Mouse (Mus musculus) midbrain, embryonic 16.5 days (tissue): Measurements from ENCODE around the gene Fggy. TPM values are rescaled to one million over a fixed set of nuclear protein-coding genes. Genes with fewer than 3 reads are reported as not detected.

ENCODE experiments used
- ATAC-seq: fragments of 200-750 bp; cut with Nextera tagmentation; 2 replicates; pipeline ENCODE4 v1.8.0; 2017; ENCODE audit warnings: moderate TSS enrichment
- H3K27ac ChIP-seq: fragments of 300-500 bp; sonication (generic); 2 replicates; pipeline ENCODE4 v1.5.1; 2014; ENCODE audit warnings: mild to moderate bottlenecking, low read length, mixed read lengths
- H3K27me3 ChIP-seq: fragments of 300-500 bp; sonication (generic); 2 replicates; pipeline ENCODE4 v1.6.1; 2014; ENCODE audit warnings: low read depth, low read length, mixed read lengths; ENCODE audit not compliant: control insufficient read depth, insufficient read depth
- H3K36me3 ChIP-seq: fragments of 300-500 bp; sonication (generic); 2 replicates; pipeline ENCODE4 v1.6.1; 2014; ENCODE audit warnings: mild to moderate bottlenecking, low read length, moderate library complexity, mixed read lengths; ENCODE audit not compliant: control insufficient read depth, insufficient read depth
- H3K4me1 ChIP-seq: fragments of 300-500 bp; sonication (generic); 2 replicates; pipeline ENCODE4 v1.6.1; 2014; ENCODE audit warnings: mild to moderate bottlenecking, low read length, mixed read lengths; ENCODE audit not compliant: control insufficient read depth, insufficient read depth
- H3K4me2 ChIP-seq: fragments of 300-500 bp; sonication (generic); 2 replicates; pipeline ENCODE4 v1.6.1; 2014; ENCODE audit warnings: mild to moderate bottlenecking, low read length, mixed read lengths
- H3K4me3 ChIP-seq: fragments of 300-500 bp; sonication (generic); 2 replicates; pipeline ENCODE4 v1.5.1; 2014; ENCODE audit warnings: low read depth, mild to moderate bottlenecking, low read length, moderate library complexity, mixed read lengths
- H3K9ac ChIP-seq: fragments of 300-500 bp; sonication (generic); 2 replicates; pipeline ENCODE4 v1.6.1; 2014; ENCODE audit warnings: low read depth, low read length, mixed read lengths
- H3K9me3 ChIP-seq: fragments of 300-500 bp; sonication (generic); replicated peaks from 2 replicates; pipeline ENCODE4 v1.6.1; 2014; ENCODE audit warnings: mild to moderate bottlenecking, low read length, mixed read lengths; ENCODE audit not compliant: control insufficient read depth, poor library complexity, severe bottlenecking
- WGBS: fragments of 180-500 bp; shearing (Covaris S2); extraction: QIAGEN DNeasy Blood & Tissue Kit; methylation state at CpG from one replicate; pipeline ENCODE4 v1.1.7; 2014; 5-methylcytosine and 5-hydroxymethylcytosine counted together
- polyA plus RNA-seq: library from polyadenylated mRNA; unstranded; fragments of >200 nt; fragmentation: Nextera tagmentation; extraction: Ambion mirVana; gene quantifications from 2 replicates; pipeline ENCODE4 v1.2.1, GENCODE M21; 2015

The Fggy gene
- polyA plus RNA-seq, 1 experiment from 2014 or later, result 5.9 TPM

DNA sequence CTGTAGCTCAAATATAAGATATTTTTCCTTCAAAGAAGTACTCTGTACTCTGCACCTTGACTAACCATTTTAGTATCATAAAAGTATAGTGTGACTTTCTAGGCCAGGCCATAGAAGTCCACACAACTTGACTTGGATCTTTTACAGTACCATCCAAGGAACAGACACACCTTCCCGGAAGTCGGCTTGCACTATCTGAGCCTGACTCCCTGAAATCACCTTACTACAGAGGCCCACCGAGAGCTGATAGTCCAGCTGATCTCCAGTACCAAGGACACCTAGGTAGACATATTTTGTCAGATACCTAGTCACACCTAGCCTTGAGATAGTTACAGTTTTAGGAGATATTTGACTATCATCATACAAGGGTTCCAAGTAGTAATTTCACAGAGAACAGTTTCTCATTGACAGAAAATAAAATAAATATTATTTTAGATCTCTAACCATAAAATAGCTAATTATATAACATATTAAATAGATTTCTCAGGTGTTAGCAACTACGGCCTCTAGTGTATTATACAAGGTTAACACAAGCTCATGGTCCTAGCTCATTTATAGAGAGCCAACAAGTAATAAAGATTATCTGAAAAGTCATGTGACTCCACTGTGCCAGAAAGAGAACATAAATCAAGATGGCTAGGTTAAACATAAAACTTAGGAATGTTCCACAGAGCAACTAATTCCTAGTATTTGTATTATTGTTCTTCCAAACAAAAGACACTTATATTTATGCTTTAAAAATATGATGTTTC lies 15.1 kb upstream of the Fggy start:
- no peak for ATAC-seq
- WGBS, result 97% methylated on average over 4 of the region's 4 CpGs

GRCm38 (mm10) chr4:95543529-95543928 lies 13.8 kb upstream of the Fggy start:
- Histone ChIP-seq H3K9me3 (no peaks in the 10 kb centered on the region), H3K9ac (no peak overlapping the region), H3K27ac (no peak overlapping the region), H3K4me1 (no peaks in the 10 kb centered on the region), H3K27me3 (no peaks in the 10 kb centered on the region), H3K36me3 (no peaks in the 10 kb centered on the region), H3K4me3 (no peak overlapping the region), H3K4me2 (no peak overlapping the region)
- WGBS, result 89% methylated on average over 4 of the region's 4 CpGs
- ATAC-seq, result no peak

More for the DNA sequence above, 15.1 kb upstream of the Fggy start:
- H3K9ac ChIP-seq, result no peak overlapping the region
- no peaks in the 10 kb centered on the region for H3K4me1 ChIP-seq
- H3K4me3 ChIP-seq, result no peak overlapping the region
- no peaks in the 10 kb centered on the region for H3K27me3 ChIP-seq
- H3K4me2 ChIP-seq, result no peak overlapping the region
- no peak overlapping the region for H3K27ac ChIP-seq
- no peaks in the 10 kb centered on the region for H3K9me3 ChIP-seq
- no peaks in the 10 kb centered on the region for H3K36me3 ChIP-seq

DNA sequence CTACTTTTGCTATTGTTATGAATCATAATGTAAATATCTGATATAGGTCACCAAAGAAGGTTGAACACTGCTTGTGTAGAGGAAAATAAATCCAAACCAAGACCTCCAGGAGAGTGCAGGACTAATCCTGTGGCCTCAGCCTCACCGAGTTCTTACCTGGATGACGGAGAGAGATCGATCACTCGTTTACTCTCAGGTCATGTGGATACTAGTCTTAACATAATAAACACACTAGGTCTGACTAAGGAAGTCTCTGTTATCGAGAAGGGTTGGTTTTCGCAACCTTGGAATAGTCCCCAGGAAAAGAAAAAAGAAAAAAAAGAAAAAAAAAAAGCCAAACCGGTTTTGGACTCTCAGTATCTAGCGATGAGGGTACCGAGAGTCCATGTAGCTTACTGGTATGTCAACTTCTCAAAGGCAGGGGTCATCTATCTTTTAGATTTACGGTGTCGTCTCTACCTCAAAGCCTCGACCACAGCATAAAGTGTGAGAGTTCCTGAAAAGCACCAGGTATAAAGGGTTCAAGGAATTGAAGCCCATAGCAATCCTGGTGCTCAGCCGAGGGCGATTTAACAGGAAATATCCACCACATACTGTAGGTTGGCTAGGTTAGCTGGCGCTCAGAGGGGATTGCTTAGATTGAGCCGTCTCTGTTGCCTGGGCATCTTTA lies 509 bp upstream of the Fggy start:
- peak; percentile 12; the same call in 1 of the 2 replicates for ATAC-seq

DNA sequence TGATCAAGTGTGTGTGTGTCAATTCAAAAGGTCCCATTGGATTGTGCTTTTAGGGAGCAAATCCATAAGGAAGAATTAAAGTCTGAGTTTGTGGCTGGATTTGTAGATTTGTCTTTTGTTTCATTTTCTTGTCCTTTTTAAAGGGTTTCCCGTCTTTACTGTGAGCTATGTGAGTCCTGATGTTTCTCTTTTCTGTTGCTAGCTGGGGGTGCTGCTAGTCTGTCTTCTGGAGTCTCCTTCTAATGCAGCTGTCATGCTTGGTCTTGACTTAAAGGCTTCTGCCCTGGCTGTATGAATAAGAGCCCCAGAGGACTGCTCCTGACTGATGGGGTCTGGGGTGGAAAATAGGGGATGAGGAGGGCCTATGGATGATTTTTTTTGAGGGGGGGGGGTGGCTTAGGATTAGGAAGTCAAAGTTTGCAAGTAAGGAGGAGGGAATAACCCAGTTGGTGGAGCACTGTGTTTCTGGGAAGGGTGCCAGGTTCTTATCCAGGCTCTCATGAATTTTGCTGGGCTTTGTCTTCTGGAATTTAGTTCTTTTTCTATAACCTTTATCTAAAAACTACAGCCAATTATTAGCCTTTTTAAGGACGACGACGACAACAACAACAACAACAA lies 1.1 kb downstream of the Fggy start:
- no peaks in the 10 kb centered on the region for H3K9me3 ChIP-seq
- no peaks in the 10 kb centered on the region for H3K36me3 ChIP-seq
- 76% methylated on average over 4 of the region's 4 CpGs for WGBS
- peaks cover 7% of the 10 kb centered on the region for H3K4me1 ChIP-seq
- no peak overlapping the region; the same call in 1 of the 2 replicates for H3K4me2 ChIP-seq
- no peaks in the 10 kb centered on the region for H3K27me3 ChIP-seq
- no peak for ATAC-seq
- no peak overlapping the region for H3K27ac ChIP-seq
- no peak overlapping the region for H3K4me3 ChIP-seq
- no peak overlapping the region for H3K9ac ChIP-seq

More for the DNA sequence above, 509 bp upstream of the Fggy start:
- Histone ChIP-seq H3K9me3 (no peaks in the 10 kb centered on the region), H3K9ac (peak overlapping the region; percentile 69), H3K4me2 (peak overlapping the region; percentile 65), H3K4me3 (peak overlapping the region; percentile 46), H3K27ac (peak overlapping the region; percentile 84), H3K4me1 (peaks cover 7% of the 10 kb centered on the region), H3K27me3 (no peaks in the 10 kb centered on the region), H3K36me3 (no peaks in the 10 kb centered on the region)
- 42% methylated on average over 16 of the region's 16 CpGs for WGBS

GRCm38 (mm10) chr4:95571621-95572020 lies 14.3 kb downstream of the Fggy start:
- Histone ChIP-seq H3K27ac (no peak overlapping the region), H3K27me3 (no peaks in the 10 kb centered on the region), H3K4me3 (no peak overlapping the region), H3K36me3 (no peaks in the 10 kb centered on the region), H3K9me3 (no peaks in the 10 kb centered on the region), H3K4me1 (no peaks in the 10 kb centered on the region), H3K9ac (no peak overlapping the region), H3K4me2 (no peak overlapping the region)
- ATAC-seq, result no peak
- 82% methylated on average over 3 of the region's 3 CpGs for WGBS

DNA sequence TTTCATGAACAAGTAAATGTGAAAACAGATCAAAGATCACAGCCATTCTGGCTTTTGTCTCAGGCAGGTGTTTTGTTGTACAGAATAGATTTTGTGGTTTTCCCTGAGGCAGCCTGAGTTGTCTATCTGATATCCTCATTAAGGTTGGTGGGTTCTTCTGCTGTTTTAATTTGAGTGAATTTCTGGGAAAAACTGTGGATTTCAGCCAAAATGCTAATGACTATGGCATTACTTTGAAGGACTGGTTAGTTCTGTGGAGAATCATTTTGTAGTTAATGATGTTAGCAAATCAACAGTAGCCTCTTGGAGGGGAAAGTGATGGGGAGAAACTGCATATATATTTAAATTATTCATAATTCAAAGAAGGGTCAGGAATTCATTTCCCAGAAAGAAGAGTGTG lies 16.4 kb downstream of the Fggy start:
- Histone ChIP-seq H3K9ac (no peak overlapping the region), H3K27me3 (no peaks in the 10 kb centered on the region), H3K4me2 (no peak overlapping the region), H3K4me3 (no peak overlapping the region), H3K36me3 (no peaks in the 10 kb centered on the region), H3K27ac (no peak overlapping the region), H3K9me3 (no peaks in the 10 kb centered on the region), H3K4me1 (no peaks in the 10 kb centered on the region)
- ATAC-seq, result no peak

GRCm38 (mm10) chr4:95575411-95575911 lies 18.2 kb downstream of the Fggy start:
- H3K27ac ChIP-seq, result no peak overlapping the region
- no peak overlapping the region for H3K4me2 ChIP-seq
- no peaks in the 10 kb centered on the region for H3K36me3 ChIP-seq
- ATAC-seq, result no peak
- no peak overlapping the region for H3K4me3 ChIP-seq
- 78% methylated on average over 3 of the region's 3 CpGs for WGBS
- no peaks in the 10 kb centered on the region for H3K4me1 ChIP-seq
- H3K27me3 ChIP-seq, result no peaks in the 10 kb centered on the region
- no peaks in the 10 kb centered on the region for H3K9me3 ChIP-seq
- H3K9ac ChIP-seq, result no peak overlapping the region

DNA sequence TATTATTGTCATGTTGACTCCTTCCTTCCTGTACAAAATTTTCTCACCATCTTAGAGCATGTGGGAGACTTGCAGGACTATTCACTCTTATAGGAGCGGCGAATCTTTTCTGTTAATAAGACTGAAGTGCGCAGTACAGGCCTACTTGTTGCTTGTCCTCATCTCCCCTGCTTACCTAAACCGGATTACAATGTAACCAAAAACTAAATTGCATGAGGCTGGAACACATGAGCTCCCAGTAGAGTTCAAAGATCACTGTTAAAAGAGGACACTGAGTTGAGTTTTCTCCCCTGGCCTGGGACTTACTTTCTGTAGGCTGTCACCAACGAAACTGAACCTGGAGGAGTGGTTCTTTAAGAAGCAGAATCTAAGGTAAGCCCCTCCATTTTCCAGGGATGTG lies 21.9 kb downstream of the Fggy start:
- no peak for ATAC-seq
- no peak overlapping the region for H3K27ac ChIP-seq
- no peak overlapping the region for H3K9ac ChIP-seq
- no peaks in the 10 kb centered on the region for H3K36me3 ChIP-seq
- H3K4me2 ChIP-seq, result no peak overlapping the region
- no peaks in the 10 kb centered on the region for H3K9me3 ChIP-seq
- WGBS, result 87% methylated on average over 5 of the region's 5 CpGs
- no peaks in the 10 kb centered on the region for H3K4me1 ChIP-seq
- no peak overlapping the region for H3K4me3 ChIP-seq
- H3K27me3 ChIP-seq, result no peaks in the 10 kb centered on the region
